Mouse (Mus musculus) forebrain, postnatal 0 days (tissue): ENCODE results near the gene Appl1. TPM values are rescaled to one million over a fixed set of nuclear protein-coding genes. Genes with fewer than 3 reads are reported as not detected.
"Not testable (repeated sequence)": the region's sequence is repeated elsewhere in the genome, so short reads cannot be mapped to it uniquely, and the experiment has no call there.

ENCODE experiments used
- ATAC-seq: fragments of 200-750 bp; cut with Nextera tagmentation; 2 replicates; pipeline ENCODE4 v1.8.0; 2017; ENCODE audit warnings: mild to moderate bottlenecking, moderate library complexity
- DNase-seq: peaks from one replicate; pipeline ENCODE4 v3.0.0-alpha.2; 2015
- H3K27ac ChIP-seq: fragments of 300-500 bp; sonication (generic); 2 replicates; pipeline ENCODE4 v1.5.1; 2014; ENCODE audit warnings: low read depth, mild to moderate bottlenecking, antibody characterized with exemption, low read length, moderate library complexity, mixed read lengths
- H3K27me3 ChIP-seq: fragments of 300-500 bp; sonication (generic); 2 replicates; pipeline ENCODE4 v1.6.1; 2014; ENCODE audit warnings: mild to moderate bottlenecking, low read length, mixed read lengths; ENCODE audit not compliant: insufficient read depth
- H3K36me3 ChIP-seq: fragments of 300-500 bp; sonication (generic); 2 replicates; pipeline ENCODE4 v1.6.1; 2014; ENCODE audit warnings: mild to moderate bottlenecking, moderate library complexity; ENCODE audit not compliant: insufficient read depth
- H3K4me1 ChIP-seq: fragments of 300-500 bp; sonication (generic); 2 replicates; pipeline ENCODE4 v1.6.1; 2014; ENCODE audit warnings: antibody characterized with exemption; ENCODE audit not compliant: insufficient read depth
- H3K4me2 ChIP-seq: fragments of 300-500 bp; sonication (generic); 2 replicates; pipeline ENCODE4 v1.6.1; 2014; ENCODE audit warnings: low read depth, mild to moderate bottlenecking, moderate library complexity
- H3K4me3 ChIP-seq: fragments of 300-500 bp; sonication (generic); 2 replicates; pipeline ENCODE4 v1.5.1; 2014; ENCODE audit warnings: low read depth, low read length, mixed read lengths
- H3K9ac ChIP-seq: fragments of 300-500 bp; sonication (generic); 2 replicates; pipeline ENCODE4 v1.6.1; 2014; ENCODE audit warnings: mild to moderate bottlenecking
- H3K9me3 ChIP-seq: fragments of 300-500 bp; sonication (generic); 2 replicates; pipeline ENCODE4 v1.6.1; 2016; ENCODE audit warnings: low read length
- CTCF ChIP-seq: sonication (generic); IDR thresholded peaks from 2 replicates; pipeline ENCODE4 v1.5.1; 2016; ENCODE audit warnings: antibody characterized with exemption, control low read depth, low read depth
- WGBS: fragments of 180-500 bp; shearing (Covaris S2); extraction: QIAGEN DNeasy Blood & Tissue Kit; methylation state at CpG from one replicate; pipeline ENCODE4 v1.1.7; 2014; 5-methylcytosine and 5-hydroxymethylcytosine counted together
- polyA plus RNA-seq: library from polyadenylated mRNA; unstranded; fragments of >200 nt; fragmentation: Nextera tagmentation; extraction: Ambion mirVana; gene quantifications from 2 replicates; pipeline ENCODE4 v1.2.1, GENCODE M21; 2015
- total RNA-seq: library from RNA; depleted of rRNA; stranded (reverse); fragments of >200 nt; gene quantifications from 2 replicates; pipeline ENCODE4 v1.2.3, GENCODE M21; 2014

The Appl1 gene
- total and polyA plus RNA-seq, 2 experiments from 2014 or later = 63.9 to 81.2 TPM

DNA sequence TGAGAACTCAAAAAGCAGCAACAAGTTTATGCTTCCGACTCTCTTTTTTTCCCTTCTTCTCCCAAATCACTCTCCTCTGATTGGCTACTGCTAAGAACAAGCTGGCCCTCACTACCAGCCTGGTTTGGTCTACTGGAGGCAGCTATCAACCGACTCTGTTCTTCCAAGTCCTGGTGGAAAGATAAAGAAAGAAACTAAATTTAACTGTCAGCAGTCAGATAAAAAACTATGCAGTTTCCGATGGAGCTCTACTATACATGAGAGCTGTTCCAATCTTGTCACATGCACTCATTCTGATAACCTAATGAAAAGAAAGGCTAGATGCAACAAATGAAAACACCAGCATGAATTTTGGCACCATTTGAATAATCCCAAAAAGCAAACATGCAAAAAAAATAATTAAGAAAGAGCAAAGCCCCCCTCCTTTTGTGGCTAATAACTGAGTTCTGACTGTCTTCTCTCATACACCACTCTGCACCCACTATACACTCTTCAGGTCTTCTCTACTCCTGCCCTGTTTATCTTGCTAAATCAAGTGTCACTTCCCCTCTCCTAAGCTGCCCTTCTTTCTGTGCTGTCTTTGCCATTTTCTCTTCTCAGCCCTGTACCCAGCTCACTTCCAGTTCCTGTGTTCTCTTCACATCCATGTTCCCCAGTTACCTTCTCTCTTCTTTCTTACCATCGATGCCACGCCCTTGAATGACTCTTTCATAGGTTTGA lies 47.2 kb downstream of the Appl1 start:
- no peaks in the 10 kb centered on the region for H3K9me3 ChIP-seq
- H3K4me2 ChIP-seq = no peak overlapping the region
- no peak overlapping the region for H3K9ac ChIP-seq
- H3K27me3 ChIP-seq = no peaks in the 10 kb centered on the region
- H3K27ac ChIP-seq = no peak overlapping the region
- H3K36me3 ChIP-seq = peaks cover 50% of the 10 kb centered on the region
- no peaks in the 10 kb centered on the region for H3K4me1 ChIP-seq
- no peak for TF ChIP-seq CTCF
- no peak for ATAC-seq
- 92% methylated on average over 5 of the region's 5 CpGs for whole genome bisulfite sequencing
- DNase-seq = no peak
- H3K4me3 ChIP-seq = no peak overlapping the region

DNA sequence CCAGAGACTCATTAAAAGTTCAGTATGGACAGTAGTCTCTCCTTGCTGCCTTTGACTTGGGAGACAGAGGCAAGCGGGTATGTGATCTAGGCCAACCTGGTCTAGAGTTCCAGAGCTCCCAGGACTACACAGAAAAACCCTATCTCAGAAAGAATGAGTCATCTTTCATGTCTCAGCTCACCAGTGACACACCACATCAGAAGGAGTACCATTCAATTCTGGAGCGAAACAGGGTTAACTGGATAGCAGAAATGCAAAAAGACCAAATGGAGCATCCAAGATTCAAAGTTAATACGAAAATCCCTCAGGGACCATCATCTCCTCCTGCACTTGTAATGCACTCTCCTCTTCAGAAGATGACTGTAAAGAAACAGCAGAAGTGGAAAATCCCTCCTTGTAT lies 51.7 kb downstream of the Appl1 start:
- Histone ChIP-seq H3K9ac (no peak overlapping the region), H3K9me3 (no peaks in the 10 kb centered on the region), H3K27me3 (no peaks in the 10 kb centered on the region), H3K36me3 (peaks cover 32% of the 10 kb centered on the region), H3K4me2 (no peak overlapping the region), H3K4me3 (no peak overlapping the region), H3K4me1 (no peaks in the 10 kb centered on the region), H3K27ac (no peak overlapping the region)
- WGBS = 97% methylated on average over 3 of the region's 3 CpGs
- no peak for TF ChIP-seq CTCF
- DNase-seq (no peak), ATAC-seq (no peak)

DNA sequence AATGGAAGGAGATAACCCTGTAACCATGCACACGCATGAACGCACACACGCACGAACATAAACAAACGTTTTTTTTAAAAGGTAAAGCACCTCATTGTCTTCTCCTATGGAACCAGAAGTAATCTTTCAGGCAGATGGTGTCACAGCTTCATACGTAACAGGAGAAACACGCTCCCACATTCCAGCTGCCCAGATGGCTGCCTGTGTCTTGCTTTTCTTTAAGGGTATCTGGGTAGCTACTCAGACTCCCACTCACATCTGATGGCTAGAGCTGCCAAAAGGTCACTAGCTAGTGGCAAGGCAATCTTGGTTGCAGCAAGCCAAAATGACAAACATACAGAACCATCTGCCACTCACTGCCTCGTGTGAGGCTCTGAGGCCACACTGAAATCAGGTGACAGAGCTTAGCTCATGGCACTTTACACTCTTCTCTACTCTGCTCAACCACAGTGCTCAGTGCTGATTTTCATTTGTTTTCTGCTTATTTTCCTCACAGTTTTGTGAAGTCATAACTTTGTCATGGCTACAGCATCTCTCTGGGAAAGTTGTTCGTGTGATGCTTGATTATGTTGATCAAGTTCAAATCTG lies 57.3 kb downstream of the Appl1 start:
- Histone ChIP-seq H3K4me1 (no peaks in the 10 kb centered on the region), H3K4me3 (no peak overlapping the region), H3K9ac (no peak overlapping the region), H3K9me3 (no peaks in the 10 kb centered on the region), H3K4me2 (no peak overlapping the region), H3K27me3 (no peaks in the 10 kb centered on the region), H3K27ac (no peak overlapping the region), H3K36me3 (peaks cover 8% of the 10 kb centered on the region; the same call in 1 of the 2 replicates)
- DNase-seq (no peak), ATAC-seq (no peak)
- TF ChIP-seq CTCF = no peak
- 58% methylated on average over 9 of the region's 9 CpGs for WGBS

DNA sequence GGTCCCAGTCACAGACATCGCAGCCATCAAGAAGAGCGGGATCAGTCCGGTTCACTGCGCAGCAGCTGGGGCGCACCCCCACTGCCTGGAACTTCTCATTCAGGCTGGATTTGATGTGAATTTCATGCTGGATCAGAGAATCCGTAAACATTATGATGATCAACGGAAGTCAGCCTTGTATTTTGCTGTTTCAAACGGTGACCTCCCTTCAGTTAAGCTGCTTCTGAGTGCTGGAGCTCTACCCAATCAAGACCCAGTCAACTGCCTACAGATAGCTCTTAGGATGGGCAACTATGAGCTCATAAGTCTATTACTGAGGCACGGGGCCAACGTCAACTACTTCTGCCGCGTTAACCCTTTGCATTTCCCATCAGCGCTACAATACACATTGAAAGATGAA lies 59.2 kb downstream of the Appl1 start:
- ATAC-seq (no peak), DNase-seq (no peak)
- Histone ChIP-seq H3K4me1 (no peaks in the 10 kb centered on the region), H3K27me3 (no peaks in the 10 kb centered on the region), H3K4me3 (no peak overlapping the region), H3K9me3 (no peaks in the 10 kb centered on the region), H3K36me3 (peaks cover 5% of the 10 kb centered on the region; the same call in 1 of the 2 replicates), H3K4me2 (no peak overlapping the region), H3K27ac (no peak overlapping the region), H3K9ac (no peak overlapping the region)
- WGBS = 92% methylated on average over 13 of the region's 13 CpGs
- TF ChIP-seq CTCF = no peak

DNA sequence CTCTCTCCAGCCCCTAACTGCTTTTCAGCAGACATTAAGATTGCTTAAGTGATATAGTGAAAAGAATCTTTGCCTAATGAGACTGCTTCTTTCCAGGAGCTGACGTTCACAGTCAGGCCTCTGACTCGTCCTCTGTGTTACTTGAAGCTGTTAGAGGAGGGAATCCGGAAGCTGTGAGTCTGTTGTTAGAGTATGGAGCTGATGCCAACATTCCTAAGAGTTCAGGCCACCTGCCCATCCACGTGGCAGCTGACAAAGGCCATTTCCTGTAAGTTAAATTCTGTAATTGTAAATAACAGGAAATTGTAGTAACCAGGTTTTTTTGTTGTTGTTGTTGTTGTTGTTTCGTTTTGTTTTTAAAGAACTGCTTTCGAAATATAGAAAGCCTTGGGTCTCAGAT lies 59.8 kb downstream of the Appl1 start:
- TF ChIP-seq CTCF = no peak
- H3K4me3 ChIP-seq = no peak overlapping the region
- H3K4me1 ChIP-seq = no peaks in the 10 kb centered on the region
- peaks cover 5% of the 10 kb centered on the region; the same call in 1 of the 2 replicates for H3K36me3 ChIP-seq
- no peaks in the 10 kb centered on the region for H3K9me3 ChIP-seq
- no peak for DNase-seq
- H3K27ac ChIP-seq = no peak overlapping the region
- no peak overlapping the region for H3K4me2 ChIP-seq
- H3K9ac ChIP-seq = no peak overlapping the region
- 52% methylated on average over 6 of the region's 6 CpGs for WGBS
- H3K27me3 ChIP-seq = no peaks in the 10 kb centered on the region
- no peak for ATAC-seq

DNA sequence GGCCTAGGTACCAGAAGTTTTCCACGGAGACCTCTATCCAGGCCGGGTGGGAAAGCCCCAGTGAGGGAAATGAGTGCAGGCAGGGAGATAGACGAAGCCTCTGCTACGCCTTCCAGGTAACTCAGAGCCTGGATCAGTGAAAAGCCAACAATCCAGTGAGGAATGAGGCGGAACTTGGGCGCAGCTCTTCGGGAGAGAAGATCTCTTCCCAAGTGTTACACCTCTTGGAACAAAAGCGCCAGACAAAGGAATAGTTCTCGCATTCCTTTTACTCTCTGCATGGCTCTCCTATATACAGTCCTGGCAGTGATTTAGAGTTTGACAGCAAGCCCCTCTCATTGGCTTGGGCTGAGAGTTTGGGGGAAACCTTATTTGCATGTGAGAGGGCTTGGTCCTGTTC lies 60.6 kb downstream of the Appl1 start:
- DNase-seq, H3K4me1 ChIP-seq, H3K36me3 ChIP-seq, H3K4me3 ChIP-seq, H3K9me3 ChIP-seq, H3K4me2 ChIP-seq, ATAC-seq, H3K9ac ChIP-seq, H3K27ac ChIP-seq, H3K27me3 ChIP-seq: not testable (repeated sequence)
- 47% methylated on average over 9 of the region's 9 CpGs for WGBS

DNA sequence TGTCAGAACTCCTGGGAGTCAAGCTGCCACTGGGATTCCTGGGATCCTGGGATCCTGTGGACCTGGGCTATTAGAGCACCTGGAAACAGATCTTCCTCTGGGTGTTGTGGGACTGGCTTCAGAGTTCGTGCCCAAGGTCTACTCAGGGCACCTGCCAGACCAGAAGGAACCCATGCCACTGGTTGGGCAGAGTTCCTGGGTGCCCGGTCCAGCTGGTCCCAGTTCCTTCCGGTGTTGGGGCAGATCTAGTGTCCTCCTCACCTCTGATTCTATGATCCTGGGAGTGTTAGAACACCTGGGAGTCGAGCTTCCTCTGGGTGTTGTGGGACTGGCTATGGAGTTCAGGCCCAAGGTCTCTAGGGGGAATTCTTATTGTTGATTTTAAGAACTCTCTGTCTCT lies 63.6 kb downstream of the Appl1 start:
- no peak overlapping the region for H3K4me3 ChIP-seq
- no peak overlapping the region for H3K4me2 ChIP-seq
- no peaks in the 10 kb centered on the region for H3K27me3 ChIP-seq
- no peaks in the 10 kb centered on the region for H3K4me1 ChIP-seq
- no peak overlapping the region for H3K9ac ChIP-seq
- WGBS = 95% methylated on average over 4 of the region's 4 CpGs
- TF ChIP-seq CTCF = no peak
- no peak overlapping the region for H3K27ac ChIP-seq
- no peaks in the 10 kb centered on the region for H3K9me3 ChIP-seq
- DNase-seq (no peak), ATAC-seq (no peak)
- H3K36me3 ChIP-seq = no peaks in the 10 kb centered on the region
